Mouse (Mus musculus): ENCODE results near the gene Tmem107.
A peak's percentile ranks its signal among the peaks of the same experiment; 100 is the strongest.

The Tmem107 gene

GRCm38 (mm10) chr11:69106842-69107241, 36.2 kb downstream of the Tmem107 start:
- no peak for DNase-seq (ENCODE audit: low read depth)

DNA sequence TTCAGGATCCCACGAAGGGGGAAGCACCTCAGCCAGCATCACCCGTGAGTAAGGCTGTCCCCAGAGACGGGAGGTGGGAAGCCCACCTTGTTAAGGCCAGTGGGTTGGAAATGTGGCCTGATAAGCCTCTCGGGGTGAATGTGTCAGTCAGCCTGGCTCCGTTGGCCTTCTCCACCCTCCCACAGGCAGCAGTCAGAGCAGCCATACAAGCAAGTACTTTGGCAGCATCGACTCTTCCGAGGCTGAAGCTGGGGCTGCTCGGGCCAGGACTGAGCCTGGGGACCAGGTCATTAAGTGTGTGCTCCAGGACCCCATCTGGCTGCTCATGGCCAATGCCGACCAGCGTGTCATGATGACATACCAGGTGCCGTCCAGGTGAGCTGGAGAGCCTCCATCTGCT, 37.1 kb downstream of the Tmem107 start:
- no peak for DNase-seq (ENCODE audit: low read depth)

DNA sequence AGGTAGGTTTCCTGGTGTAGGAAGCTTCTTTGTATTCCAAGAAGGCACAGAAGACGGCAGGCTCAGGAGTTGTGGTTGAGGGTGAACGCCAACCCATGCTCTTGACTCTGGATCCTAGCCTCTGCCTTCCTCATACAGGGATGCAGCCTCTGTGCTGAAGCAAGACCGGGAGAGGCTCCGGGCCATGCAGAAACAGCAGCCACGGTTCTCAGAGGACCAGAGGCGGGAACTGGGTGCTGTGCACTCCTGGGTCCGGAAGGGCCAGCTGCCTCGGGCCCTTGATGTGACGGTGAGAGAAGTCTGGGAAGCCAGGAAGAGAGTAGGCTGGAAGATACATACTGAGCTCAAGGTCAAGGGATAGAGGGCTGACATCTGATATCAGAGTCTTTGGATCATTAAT, 37.6 kb downstream of the Tmem107 start:
- DNase-seq (ENCODE audit: low read depth), result no peak

- DNase-seq (ENCODE audit: low read depth), result no peak
These were observed 38.7 kb downstream of the Tmem107 start for GRCm38 (mm10) chr11:69109032-69109900.

GRCm38 (mm10) chr11:69110319-69111046, 39.9 kb downstream of the Tmem107 start:
- peak; percentile 85 for DNase-seq (ENCODE audit: low read depth)

GRCm38 (mm10) chr11:69111051-69111810, 40.6 kb downstream of the Tmem107 start:
- no peak for DNase-seq (ENCODE audit: low read depth)

GRCm38 (mm10) chr11:69111865-69112264, 41.3 kb downstream of the Tmem107 start:
- no peak for DNase-seq (ENCODE audit: low read depth)

GRCm38 (mm10) chr11:69114018-69114417, 43.4 kb downstream of the Tmem107 start:
- DNase-seq (ENCODE audit: low read depth), result no peak

DNA sequence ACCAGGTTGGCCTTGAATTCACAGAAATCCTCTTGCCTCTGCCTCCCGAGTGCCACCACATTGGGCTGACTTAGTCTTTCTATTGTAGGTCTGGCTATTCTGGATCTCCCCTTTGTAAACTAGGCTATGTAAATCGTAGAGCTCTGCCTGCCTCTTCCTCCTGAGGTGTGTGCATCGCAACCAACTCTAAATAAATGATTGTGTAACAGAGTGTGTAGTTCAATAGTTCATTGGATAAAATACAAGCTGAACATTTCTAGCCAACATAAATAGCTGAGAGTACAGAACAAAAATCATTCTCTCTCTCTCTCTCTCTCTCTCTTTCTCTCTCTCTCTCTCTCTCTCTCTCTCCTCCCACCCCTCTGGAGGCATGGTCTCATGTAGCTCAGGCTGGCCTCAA, 44.0 kb downstream of the Tmem107 start:
- no peak for DNase-seq (ENCODE audit: low read depth)

DNA sequence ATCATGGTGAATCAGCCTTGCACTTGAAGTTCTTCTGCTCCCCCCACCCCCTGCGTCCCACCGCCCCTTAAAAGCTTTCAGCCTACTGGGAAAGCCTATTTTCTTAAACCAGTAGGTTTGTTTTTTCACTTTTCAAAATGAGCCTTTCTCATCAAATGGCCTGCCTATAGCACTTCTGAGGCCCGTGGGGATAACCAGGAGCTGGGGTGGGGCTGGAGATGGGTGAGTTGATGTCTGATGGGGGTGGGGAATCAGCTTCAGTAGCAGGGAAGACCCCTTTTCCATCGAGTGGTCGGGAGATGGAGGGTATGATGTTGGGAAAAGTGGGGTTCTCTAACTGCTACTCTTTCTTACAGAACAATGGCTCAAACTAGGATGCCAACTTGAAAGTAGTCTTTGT, 46.2 kb downstream of the Tmem107 start:
- DNase-seq (ENCODE audit: low read depth), result no peak

DNA sequence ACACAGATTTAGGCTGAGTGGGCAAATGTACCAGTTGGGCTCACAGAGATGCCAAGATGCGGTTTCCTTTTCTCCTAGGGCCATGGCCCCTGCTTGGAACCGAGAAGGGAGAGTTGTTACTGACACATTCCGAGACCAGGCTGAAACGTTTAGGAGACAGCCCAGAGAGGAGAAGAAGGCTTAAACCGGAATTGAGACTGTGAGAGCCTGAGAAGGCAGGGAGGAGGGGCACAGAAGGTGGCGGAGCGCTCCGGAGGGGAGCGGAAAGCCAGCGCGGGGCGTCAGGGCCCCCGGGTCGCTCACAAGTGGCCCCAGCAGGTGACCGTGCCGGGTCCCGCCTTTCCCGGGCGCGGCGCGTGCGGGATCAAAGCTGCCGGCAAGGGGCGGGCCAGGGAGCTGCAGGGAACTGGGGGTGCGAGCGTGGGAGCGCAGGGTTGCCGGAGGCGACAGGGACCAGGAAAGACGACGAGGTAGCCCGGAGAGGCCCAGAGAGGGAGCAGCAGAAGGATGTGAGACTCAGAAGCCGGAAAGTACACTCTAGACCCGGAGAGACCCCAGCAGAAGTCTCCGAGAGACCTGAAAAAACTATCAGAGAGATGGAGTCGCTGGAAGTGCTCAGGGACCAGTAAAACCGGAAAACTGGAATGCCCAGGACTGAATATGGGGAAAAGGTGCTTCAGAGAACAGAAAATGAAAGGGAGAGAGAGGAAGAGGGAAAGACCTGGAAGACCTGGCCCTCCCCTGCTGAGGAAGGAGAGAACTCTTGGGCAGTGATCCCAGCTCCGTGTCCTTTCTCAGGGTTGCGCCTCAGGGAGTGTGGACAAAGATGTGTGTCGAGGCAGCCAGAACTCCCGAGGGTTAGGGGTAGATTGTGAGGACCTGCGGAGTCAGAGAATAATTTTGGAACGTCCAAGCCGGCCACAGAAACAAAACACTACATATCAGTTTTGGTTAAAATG, 47.4 kb downstream of the Tmem107 start:
- no peak for DNase-seq (ENCODE audit: low read depth)

DNA sequence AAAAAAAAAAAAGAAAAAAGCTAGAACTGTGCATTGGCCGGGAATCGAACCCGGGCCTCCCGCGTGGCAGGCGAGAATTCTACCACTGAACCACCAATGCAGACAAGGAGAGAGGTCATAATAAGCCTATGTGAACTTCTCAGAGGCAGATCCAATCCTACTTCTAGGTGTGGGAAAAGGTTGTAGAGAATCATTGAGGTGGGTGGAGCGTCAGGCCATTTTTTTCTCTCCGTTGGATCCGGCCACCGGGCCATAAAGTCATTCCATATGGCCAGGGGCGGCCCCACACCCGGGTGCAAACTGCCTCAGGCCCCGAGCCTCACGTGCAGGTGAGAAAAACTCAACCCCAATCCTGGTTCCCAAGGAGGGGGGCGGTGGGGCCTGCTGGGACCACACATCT, 48.2 kb downstream of the Tmem107 start:
- peak; percentile 76 for DNase-seq (ENCODE audit: low read depth)

DNA sequence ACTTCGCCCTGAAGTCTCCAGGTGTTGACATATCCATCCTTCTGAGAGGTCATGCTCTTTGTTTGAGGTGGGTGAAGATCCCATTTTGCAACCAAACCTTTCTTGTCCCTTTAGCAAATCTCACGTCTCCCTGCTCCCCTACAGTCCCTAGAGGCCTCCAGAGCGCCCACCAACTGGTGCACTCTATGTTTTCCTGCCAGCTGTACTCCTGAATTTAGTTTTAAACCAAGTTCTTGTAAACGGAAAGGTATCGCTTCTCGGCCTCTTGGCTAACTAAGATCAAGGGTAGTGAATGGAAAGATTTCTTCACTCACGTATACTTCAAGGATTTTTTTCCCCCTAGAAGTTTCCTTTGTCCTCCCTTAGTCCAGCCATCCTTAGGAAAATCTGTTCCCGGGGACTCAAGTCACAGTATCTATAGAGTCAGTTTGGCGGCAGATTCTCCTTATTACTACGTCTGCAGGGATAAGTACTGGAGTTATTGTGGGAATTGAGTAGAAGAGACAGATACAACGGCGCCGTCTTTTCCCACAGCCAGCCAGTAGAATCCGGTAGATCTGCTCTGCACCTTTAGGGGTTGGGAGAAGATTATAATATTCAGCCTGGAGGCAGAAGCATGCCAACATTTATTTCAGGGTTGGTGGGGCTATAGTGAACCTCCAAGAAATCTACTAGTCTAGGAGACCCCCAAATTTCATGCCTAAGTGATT, 49.0 kb downstream of the Tmem107 start:
- DNase-seq (ENCODE audit: low read depth), result no peak

DNA sequence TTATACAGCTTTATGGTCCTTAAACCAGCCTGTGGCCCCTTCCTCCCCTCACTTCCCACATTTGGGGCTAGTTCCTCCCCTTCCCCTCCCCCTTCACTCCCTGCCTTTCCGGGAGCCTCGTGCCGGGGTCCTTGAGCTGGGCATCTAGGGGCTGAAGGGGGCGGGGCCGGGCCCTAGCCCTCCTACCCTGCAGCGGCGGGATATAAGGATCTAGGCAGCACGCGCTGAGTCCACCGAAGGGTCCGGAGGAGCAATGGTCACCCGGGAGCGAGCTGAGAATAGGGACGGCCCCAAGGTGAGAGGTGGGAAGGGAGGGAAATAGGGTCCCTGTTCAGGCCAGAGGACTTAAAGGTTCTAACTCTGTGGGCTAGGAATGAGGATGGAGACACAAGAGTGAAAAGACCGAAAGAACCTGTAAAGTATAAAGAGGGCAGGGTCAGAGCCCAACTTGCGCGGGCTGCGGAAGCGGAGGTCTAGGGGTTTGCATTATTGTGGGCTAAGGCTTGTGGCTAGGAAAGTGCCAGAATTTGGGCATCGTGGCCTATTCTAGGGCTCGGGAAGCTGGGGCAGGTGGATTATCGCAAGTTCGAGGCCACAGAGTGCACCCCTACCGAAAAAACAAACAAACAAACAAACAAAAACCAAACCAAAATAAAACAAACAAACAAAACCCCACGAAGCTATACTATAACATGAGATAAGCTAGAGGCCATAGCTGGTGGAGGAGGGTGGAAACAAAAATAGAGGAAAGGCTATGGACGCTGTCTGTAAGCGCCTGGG, 49.8 kb downstream of the Tmem107 start, which contains the start of gene Hes7:
Gene Hes7, plus strand, starts transcription at position 184 of the 780 bp plus-strand sequence.
- DNase-seq (ENCODE audit: low read depth), result no peak

- no peak for DNase-seq (ENCODE audit: low read depth)
These were observed 50.6 kb downstream of the Tmem107 start for GRCm38 (mm10) chr11:69121001-69121740.

DNA sequence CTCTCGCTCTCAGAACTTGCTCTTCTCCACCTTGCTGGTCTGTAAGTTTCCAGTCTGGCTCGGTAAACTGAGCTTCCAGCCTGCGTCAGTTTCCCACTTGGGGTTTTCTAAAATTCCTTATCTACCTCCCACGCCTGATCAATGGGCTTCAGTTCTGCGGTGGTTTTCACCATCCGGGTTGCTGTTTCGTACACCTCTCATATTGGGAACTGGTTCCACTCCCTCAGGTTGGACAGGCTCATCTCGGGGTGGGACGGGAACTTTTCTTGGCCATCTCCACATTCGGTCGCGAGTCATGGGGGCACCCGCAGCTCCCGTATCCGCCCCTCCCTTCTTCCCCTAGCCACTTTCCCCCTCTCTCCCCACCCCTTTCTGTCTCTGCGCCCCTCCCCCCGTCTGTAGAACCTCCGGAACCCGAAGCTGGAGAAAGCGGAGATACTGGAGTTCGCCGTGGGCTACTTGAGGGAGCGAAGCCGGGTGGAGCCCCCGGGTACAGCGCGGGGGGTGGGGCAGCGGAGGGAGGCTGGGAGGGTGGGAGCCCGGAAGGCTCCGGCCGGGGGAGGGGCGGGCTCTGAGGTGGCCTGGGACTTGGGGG, 51.2 kb downstream of the Tmem107 start:
- no peak for DNase-seq (ENCODE audit: low read depth)

DNA sequence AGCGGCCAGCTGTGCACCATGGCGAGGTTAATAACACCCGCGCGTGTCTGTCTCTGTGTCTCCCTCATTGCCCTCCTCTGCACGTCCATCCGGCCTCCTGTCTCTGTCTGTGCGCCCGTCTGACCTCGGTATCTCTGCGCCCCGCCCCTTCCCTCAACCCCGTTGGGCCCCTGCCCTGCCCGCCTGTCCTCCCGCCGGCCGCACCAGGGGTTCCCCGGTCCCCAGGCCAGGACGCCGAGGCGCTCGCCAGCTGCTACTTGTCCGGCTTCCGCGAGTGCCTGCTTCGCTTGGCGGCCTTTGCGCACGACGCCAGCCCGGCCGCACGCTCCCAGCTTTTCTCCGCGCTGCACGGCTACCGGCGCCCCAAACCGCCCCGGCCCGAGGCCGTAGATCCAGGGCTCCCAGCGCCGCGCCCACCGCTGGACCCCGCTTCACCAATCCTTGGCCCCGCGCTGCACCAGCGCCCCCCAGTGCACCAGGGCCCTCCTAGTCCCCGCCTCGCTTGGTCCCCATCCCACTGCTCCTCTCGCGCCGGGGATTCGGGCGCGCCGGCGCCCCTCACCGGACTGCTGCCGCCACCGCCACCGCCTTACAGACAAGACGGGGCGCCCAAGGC, 51.8 kb downstream of the Tmem107 start, which contains the start of gene 9130213A22Rik:
Gene 9130213A22Rik, minus strand, starts transcription at position 254 of the 616 bp plus-strand sequence.
- peak; percentile 66 for DNase-seq (ENCODE audit: low read depth)
